Mouse (Mus musculus) B cell, adult 62 days (primary cell): ENCODE results near the gene Cep112. TPM values are rescaled to one million over a fixed set of nuclear protein-coding genes. Genes with fewer than 3 reads are reported as not detected.

Experiments used
- total RNA-seq: library from RNA; stranded (reverse); gene quantifications from 4 replicates; pipeline ENCODE4 v1.2.4, GENCODE M21; 2023

Cep112 gene
- total RNA-seq, result 1.6 to 2.3 TPM (median 2.0 TPM) in 4 replicates

DNA sequence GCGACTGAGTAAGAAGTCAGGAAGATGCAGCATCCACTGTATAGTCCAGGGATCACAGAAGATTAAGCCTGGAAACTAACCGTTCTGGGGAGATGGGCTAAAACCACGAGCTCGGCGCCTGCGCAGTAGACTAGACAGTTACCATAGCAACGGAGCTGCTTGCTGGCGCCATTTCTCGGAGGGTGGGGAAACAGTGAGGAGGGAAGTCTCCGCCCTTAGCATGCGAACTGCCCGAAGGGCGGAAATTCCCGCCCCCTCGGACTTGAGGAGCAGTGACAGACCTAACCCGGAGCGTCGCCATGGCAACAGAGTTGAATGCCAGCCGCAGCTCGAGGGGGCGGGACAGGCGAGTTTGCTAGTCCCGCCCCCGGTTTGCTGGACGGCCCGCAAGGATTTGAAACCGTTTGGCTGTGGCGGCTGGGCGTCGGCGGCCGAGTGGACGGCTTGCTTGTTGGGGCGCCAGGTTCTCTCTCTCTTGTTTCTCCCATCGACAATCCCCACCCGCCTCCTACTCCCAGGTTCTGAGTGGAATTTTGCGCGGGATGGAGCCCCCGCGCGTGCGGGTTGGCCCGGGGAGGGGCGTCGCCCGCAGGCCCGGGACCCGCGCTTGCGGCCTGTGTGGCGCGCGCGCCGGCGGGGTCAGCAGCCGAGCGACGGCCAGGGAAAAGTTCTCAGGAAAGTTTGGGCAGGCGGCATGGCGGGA lies at the start of gene Cep112:
Gene Cep112 (plus strand): TSS at position 304 of the 703 bp plus-strand sequence.

Other genes starting within 250 kb of the Cep112 start
- gene Apoh, start 81.8 kb upstream of the Cep112 start, total RNA-seq, result not detected in 4 replicates
- 26.5 to 43.4 TPM (median 39.6 TPM) in 4 replicates for gene Prkca, start 81.3 kb upstream of the Cep112 start, total RNA-seq